Mouse (Mus musculus) ES-E14 (cell line): Measurements from ENCODE around the gene Adh5. TPM values are rescaled to one million over a fixed set of nuclear protein-coding genes. Genes with fewer than 3 reads are reported as not detected.
A peak's percentile ranks its signal among the peaks of the same experiment; 100 is the strongest.

Source experiments
- DNase-seq: peaks from one replicate; pipeline ENCODE4 v3.0.0-alpha.2; 2013; ENCODE audit warnings: low read depth, low spot score
- H3K27ac ChIP-seq: 2 replicates; pipeline ENCODE4 v1.5.1; 2012; ENCODE audit warnings: low read depth, mild to moderate bottlenecking, low read length, moderate library complexity, mixed read lengths; ENCODE audit not compliant: poor library complexity, insufficient read depth, severe bottlenecking
- H3K36me3 ChIP-seq: 2 replicates; pipeline ENCODE4 v1.6.1; 2012; ENCODE audit warnings: mild to moderate bottlenecking, low read length, moderate library complexity, mixed read lengths; ENCODE audit not compliant: control insufficient read depth, poor library complexity, insufficient read depth, severe bottlenecking
- H3K4me1 ChIP-seq, 2 experiments: fragments of 150-350 bp in 1 of 2; sonication (generic) in 1 of 2; 2 replicates each; pipeline ENCODE4 v1.6.1; 2012; ENCODE audit warnings: low read length in 2 of 2, mild to moderate bottlenecking in 1 of 2, mixed read lengths in 1 of 2; ENCODE audit not compliant: control insufficient read depth in 2 of 2, insufficient read depth in 2 of 2, poor library complexity in 1 of 2
- H3K4me3 ChIP-seq, 2 experiments: fragments of 150-350 bp in 1 of 2; sonication (generic) in 1 of 2; 2 replicates each; pipeline ENCODE4 v1.5.1; 2012; ENCODE audit warnings: low read length in 2 of 2, low read depth in 1 of 2, mild to moderate bottlenecking in 1 of 2, mixed read lengths in 1 of 2; ENCODE audit not compliant: insufficient read depth in 1 of 2, poor library complexity in 1 of 2, severe bottlenecking in 1 of 2
- H3K9ac ChIP-seq: 2 replicates; pipeline ENCODE4 v1.6.1; 2012; ENCODE audit warnings: low read depth, mild to moderate bottlenecking, low read length, mixed read lengths; ENCODE audit not compliant: poor library complexity, insufficient read depth, severe bottlenecking
- H3K9me3 ChIP-seq: fragments of 150-350 bp; sonication (generic); 2 replicates; pipeline ENCODE4 v1.6.1; 2012; ENCODE audit warnings: low read depth, mild to moderate bottlenecking, low read length; ENCODE audit not compliant: control insufficient read depth, insufficient read depth
- CHD2 ChIP-seq: IDR thresholded peaks from 2 replicates; pipeline ENCODE4 v1.6.1; 2014; ENCODE audit warnings: mild to moderate bottlenecking, low read depth, low read length, inconsistent platforms
- HCFC1 ChIP-seq: IDR thresholded peaks from 2 replicates; pipeline ENCODE4 v1.6.1; 2012; ENCODE audit warnings: low read length, inconsistent platforms, borderline replicate concordance; ENCODE audit not compliant: insufficient read depth
- MAFK ChIP-seq: IDR thresholded peaks from 2 replicates; pipeline ENCODE4 v1.6.1; 2014; ENCODE audit warnings: mild to moderate bottlenecking, low read depth, low read length, inconsistent platforms; ENCODE audit not compliant: insufficient read depth
- ZC3H11A ChIP-seq: IDR thresholded peaks from 2 replicates; pipeline ENCODE4 v1.6.1; 2012; ENCODE audit warnings: low read depth, mild to moderate bottlenecking, inconsistent platforms, low read length, borderline replicate concordance
- ZNF384 ChIP-seq: IDR thresholded peaks from 2 replicates; pipeline ENCODE4 v1.6.1; 2012; ENCODE audit warnings: low read depth, low read length, inconsistent platforms
- in situ Hi-C, 2 experiments: fragments of 600-800 bp; cut with MboI; formaldehyde crosslinking; loops; one replicate each; pipeline ENCODE4 v1.15.1; 2025; ENCODE audit warnings: low sequenced_read_pairs in 2 of 2, inconsistent platforms in 1 of 2; ENCODE audit not compliant: unreplicated experiment in 2 of 2
- total RNA-seq: library from RNA; depleted of rRNA; stranded (reverse); fragments of 300-350 nt; gene quantifications from 2 replicates; pipeline ENCODE4 v1.2.3, GENCODE M21; 2012

Gene Adh5
- total RNA-seq, 1 experiment: 245 TPM

GRCm38 (mm10) chr3:138438716-138439115, 4.2 kb upstream of the Adh5 start:
- in situ Hi-C loops: loop anchor here (10.0 kb wide), 2 partner anchors 244 to 664 kb away; partner anchors contain the start of gene 4930579F01Rik (in 1 of the 2)
- H3K9me3 ChIP-seq: no peaks in the 10 kb centered on the region
- no peak overlapping the region for H3K9ac ChIP-seq
- no peak for TF ChIP-seq HCFC1
- no peak for TF ChIP-seq CHD2
- no peak for TF ChIP-seq MAFK
- no peak for TF ChIP-seq ZC3H11A
- TF ChIP-seq ZNF384: no peak
- DNase-seq: no peak
- no peaks in the 10 kb centered on the region for H3K36me3 ChIP-seq
- H3K4me3 ChIP-seq: no peak overlapping the region
- no peak overlapping the region; the same call in 1 of the 2 replicates for H3K27ac ChIP-seq
- peaks cover 0 to 2% of the 10 kb centered on the region in 2 experiments; a peak in 2 of 4 replicates for H3K4me1 ChIP-seq

- TF ChIP-seq CHD2 (no peak), ZC3H11A (no peak), ZNF384 (no peak), MAFK (no peak), HCFC1 (no peak)
Measured at GRCm38 (mm10) chr3:138442203-138442602, 690 bp upstream of the Adh5 start.

GRCm38 (mm10) chr3:138443465-138443771, 525 bp downstream of the Adh5 start:
- H3K9me3 ChIP-seq: no peaks in the 10 kb centered on the region
- peak overlapping the region; percentile 80 to 89 for H3K4me3 ChIP-seq
- in situ Hi-C loops: no loop called here
- peaks cover 22% of the 10 kb centered on the region for H3K36me3 ChIP-seq
- no peak overlapping the region for H3K27ac ChIP-seq
- DNase-seq: no peak
- peaks cover 0 to 7% of the 10 kb centered on the region in 2 experiments; a peak in 2 of 4 replicates for H3K4me1 ChIP-seq
- H3K9ac ChIP-seq: peak overlapping the region; percentile 88
- TF ChIP-seq HCFC1 (no peak), ZNF384 (no peak), MAFK (no peak)

More at GRCm38 (mm10) chr3:138442203-138442602, 690 bp upstream of the Adh5 start:
- in situ Hi-C loops: no loop called here
- peaks cover 17% of the 10 kb centered on the region for H3K36me3 ChIP-seq
- peak overlapping the region; percentile 50; the same call in 1 of the 2 replicates for H3K27ac ChIP-seq
- DNase-seq: no peak
- no peaks in the 10 kb centered on the region for H3K9me3 ChIP-seq
- H3K4me1 ChIP-seq: peaks cover 0 to 9% of the 10 kb centered on the region in 2 experiments; a peak in 2 of 4 replicates
- H3K4me3 ChIP-seq: peak overlapping the region; percentile 80 to 89
- H3K9ac ChIP-seq: peak overlapping the region; percentile 87

GRCm38 (mm10) chr3:138448077-138448860, 5.4 kb downstream of the Adh5 start:
- H3K9me3 ChIP-seq: no peaks in the 10 kb centered on the region
- H3K36me3 ChIP-seq: peaks cover 49% of the 10 kb centered on the region
- H3K4me3 ChIP-seq: no peak overlapping the region
- no peak overlapping the region for H3K9ac ChIP-seq
- in situ Hi-C loops: no loop called here
- no peak for DNase-seq
- H3K27ac ChIP-seq: no peak overlapping the region
- TF ChIP-seq MAFK (no peak), CHD2 (no peak), ZC3H11A (no peak), HCFC1 (no peak), ZNF384 (no peak)
- peaks cover 0 to 7% of the 10 kb centered on the region in 2 experiments; a peak in 1 of 4 replicates for H3K4me1 ChIP-seq
